Mouse (Mus musculus) heart, embryonic 11.5 days (tissue): Measurements from ENCODE around the gene Gm20431. TPM values are rescaled to one million over a fixed set of nuclear protein-coding genes. Genes with fewer than 3 reads are reported as not detected.

ENCODE experiments used
- ATAC-seq: fragments of 200-750 bp; cut with Nextera tagmentation; replicated peaks from 2 replicates; pipeline ENCODE4 v1.8.0; 2017; ENCODE audit warnings: moderate library complexity; ENCODE audit not compliant: insufficient number of reproducible peaks, low FRiP score, low TSS enrichment
- H3K27ac ChIP-seq: fragments of 300-500 bp; sonication (generic); 2 replicates; pipeline ENCODE4 v1.5.1; 2014; ENCODE audit warnings: mild to moderate bottlenecking, low read depth, low read length
- H3K27me3 ChIP-seq: fragments of 300-500 bp; sonication (generic); 2 replicates; pipeline ENCODE4 v1.6.1; 2014; ENCODE audit warnings: mild to moderate bottlenecking, low read length, mixed read lengths; ENCODE audit not compliant: control insufficient read depth, insufficient read depth
- H3K36me3 ChIP-seq: fragments of 300-500 bp; sonication (generic); 2 replicates; pipeline ENCODE4 v1.6.1; 2014; ENCODE audit warnings: mild to moderate bottlenecking, low read length, moderate library complexity, mixed read lengths; ENCODE audit not compliant: control insufficient read depth, insufficient read depth
- H3K4me1 ChIP-seq: fragments of 300-500 bp; sonication (generic); 2 replicates; pipeline ENCODE4 v1.6.1; 2014; ENCODE audit warnings: low read length; ENCODE audit not compliant: control insufficient read depth, insufficient read depth
- H3K4me2 ChIP-seq: fragments of 300-500 bp; sonication (generic); 2 replicates; pipeline ENCODE4 v1.6.1; 2014; ENCODE audit warnings: mild to moderate bottlenecking, moderate library complexity
- H3K4me3 ChIP-seq: fragments of 300-500 bp; sonication (generic); 2 replicates; pipeline ENCODE4 v1.5.1; 2014; ENCODE audit warnings: low read depth, low read length
- H3K9ac ChIP-seq: fragments of 300-500 bp; sonication (generic); 2 replicates; pipeline ENCODE4 v1.6.1; 2014; ENCODE audit warnings: mild to moderate bottlenecking, low read depth, low read length, moderate library complexity
- H3K9me3 ChIP-seq: fragments of 300-500 bp; sonication (generic); replicated peaks from 2 replicates; pipeline ENCODE4 v1.6.1; 2016; ENCODE audit warnings: low read length; ENCODE audit not compliant: control insufficient read depth
- whole genome bisulfite sequencing: fragments of 180-500 bp; shearing (Covaris S2); extraction: QIAGEN DNeasy Blood & Tissue Kit; methylation state at CpG from one replicate; pipeline ENCODE4 v1.1.7; 2014; ENCODE audit not compliant: insufficient replicate concordance; 5-methylcytosine and 5-hydroxymethylcytosine counted together
- polyA plus RNA-seq: library from polyadenylated mRNA; unstranded; fragments of >200 nt; fragmentation: Nextera tagmentation; extraction: Ambion mirVana; gene quantifications from 2 replicates; pipeline ENCODE4 v1.2.1, GENCODE M21; 2014

Gm20431 gene
- polyA plus RNA-seq, 1 experiment from 2014 or later: 5.2 TPM

DNA sequence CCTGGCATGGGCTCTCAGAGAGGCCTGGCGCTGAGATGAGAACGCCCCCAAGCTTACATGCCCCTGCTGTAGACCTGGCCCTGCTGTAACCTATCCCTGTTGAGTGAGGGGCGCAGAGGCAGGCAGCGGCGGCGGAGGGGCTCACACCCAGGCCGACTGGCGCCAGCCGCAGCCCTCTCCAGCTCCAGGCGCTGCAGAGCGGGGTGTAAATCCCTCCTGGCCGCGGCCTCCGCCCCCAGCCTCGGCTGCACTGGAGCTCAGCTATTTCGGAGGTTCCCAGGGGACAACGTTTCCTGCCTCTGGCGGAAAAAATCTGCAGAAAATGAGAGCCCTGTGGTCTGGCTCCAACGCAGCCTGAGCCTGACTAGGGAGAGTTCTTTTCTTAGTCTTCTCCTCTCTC, 95.6 kb downstream of the Gm20431 start:
- H3K36me3 ChIP-seq: no peaks in the 10 kb centered on the region
- peaks cover 34% of the 10 kb centered on the region for H3K4me1 ChIP-seq
- H3K4me2 ChIP-seq: peak overlapping the region; percentile 50
- H3K9ac ChIP-seq: peak overlapping the region; percentile 34; the same call in 1 of the 2 replicates
- ATAC-seq: no peak
- peak overlapping the region; percentile 78 for H3K27ac ChIP-seq
- 0 out of 2 replicates have a peak, but pooled peaks cover 2% of the 10 kb centered on the region for H3K27me3 ChIP-seq
- 9% methylated on average over 19 of the region's 19 CpGs for WGBS
- no peak overlapping the region for H3K4me3 ChIP-seq
- no peaks in the 10 kb centered on the region for H3K9me3 ChIP-seq

- 0 out of 2 replicates have a peak, but pooled peaks cover 5% of the 10 kb centered on the region for H3K27me3 ChIP-seq
- 52% methylated on average over 3 of the region's 3 CpGs for WGBS
- ATAC-seq: no peak
- H3K9me3 ChIP-seq: no peaks in the 10 kb centered on the region
- H3K4me2 ChIP-seq: peak overlapping the region; percentile 50; the same call in 1 of the 2 replicates
- H3K36me3 ChIP-seq: no peaks in the 10 kb centered on the region
- H3K4me1 ChIP-seq: peaks cover 34% of the 10 kb centered on the region
- peak overlapping the region; percentile 34; the same call in 1 of the 2 replicates for H3K9ac ChIP-seq
- H3K27ac ChIP-seq: peak overlapping the region; percentile 78
- H3K4me3 ChIP-seq: no peak overlapping the region
These were observed 96.0 kb downstream of the Gm20431 start for GRCm38 (mm10) chr2:167565312-167565656.

DNA sequence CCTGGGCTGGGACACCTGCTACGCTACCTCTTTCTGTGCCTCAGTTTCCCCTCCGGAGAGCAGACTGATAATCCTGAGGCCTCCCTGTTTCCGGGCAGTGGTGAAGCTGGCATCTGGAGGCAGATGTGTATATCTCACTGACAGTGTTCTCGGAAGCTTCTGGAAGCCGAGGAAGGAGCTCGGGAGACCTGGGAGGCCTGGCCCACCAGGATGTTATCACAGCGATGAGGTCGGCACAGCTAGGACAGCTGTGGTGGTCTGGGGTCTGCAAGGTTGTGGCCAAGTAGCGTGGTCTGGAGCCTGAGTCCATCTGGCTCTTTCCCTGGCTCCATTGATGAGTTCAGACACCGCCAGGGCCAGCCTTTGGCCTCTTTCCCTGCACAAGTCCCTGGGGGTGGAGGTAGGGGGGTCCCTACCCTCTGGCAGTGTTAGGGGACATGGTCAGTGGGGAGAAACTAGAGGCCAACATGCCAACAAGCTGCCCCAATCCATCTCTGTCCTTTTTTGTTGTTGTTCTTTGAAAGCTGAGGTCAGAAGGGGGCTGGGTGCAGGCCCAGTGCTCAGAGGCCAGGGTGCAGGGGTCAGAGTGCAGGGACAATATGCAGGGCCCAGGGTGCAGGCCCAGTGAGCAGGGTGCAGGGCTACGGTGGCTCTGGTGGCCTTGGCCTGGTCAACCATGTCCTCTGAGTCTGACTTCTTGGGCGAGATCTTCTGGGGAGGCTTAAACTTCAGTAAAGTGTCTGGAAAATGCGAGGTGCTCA, 96.6 kb downstream of the Gm20431 start:
- Histone ChIP-seq H3K4me2 (no peak overlapping the region), H3K36me3 (no peaks in the 10 kb centered on the region), H3K4me3 (no peak overlapping the region), H3K9me3 (no peaks in the 10 kb centered on the region), H3K4me1 (peaks cover 32% of the 10 kb centered on the region), H3K27me3 (0 out of 2 replicates have a peak, but pooled peaks cover 7% of the 10 kb centered on the region), H3K27ac (peak overlapping the region; percentile 54; the same call in 1 of the 2 replicates), H3K9ac (peak overlapping the region; percentile 22; the same call in 1 of the 2 replicates)
- no peak for ATAC-seq
- 67% methylated on average over 13 of the region's 13 CpGs for WGBS

GRCm38 (mm10) chr2:167563703-167564102, 97.6 kb downstream of the Gm20431 start:
- 8% methylated on average over 4 of the region's 12 CpGs for whole genome bisulfite sequencing
- Histone ChIP-seq H3K36me3 (no peaks in the 10 kb centered on the region), H3K4me3 (no peak overlapping the region), H3K9ac (no peak overlapping the region), H3K27me3 (0 out of 2 replicates have a peak, but pooled peaks cover 9% of the 10 kb centered on the region), H3K4me2 (no peak overlapping the region), H3K4me1 (peaks cover 37% of the 10 kb centered on the region), H3K9me3 (no peaks in the 10 kb centered on the region), H3K27ac (0 out of 2 replicates have a peak overlapping the region, but pooled peaks have one; percentile 2)
- ATAC-seq: 0 out of 2 replicates have a peak, but pooled peaks have one; percentile 12

DNA sequence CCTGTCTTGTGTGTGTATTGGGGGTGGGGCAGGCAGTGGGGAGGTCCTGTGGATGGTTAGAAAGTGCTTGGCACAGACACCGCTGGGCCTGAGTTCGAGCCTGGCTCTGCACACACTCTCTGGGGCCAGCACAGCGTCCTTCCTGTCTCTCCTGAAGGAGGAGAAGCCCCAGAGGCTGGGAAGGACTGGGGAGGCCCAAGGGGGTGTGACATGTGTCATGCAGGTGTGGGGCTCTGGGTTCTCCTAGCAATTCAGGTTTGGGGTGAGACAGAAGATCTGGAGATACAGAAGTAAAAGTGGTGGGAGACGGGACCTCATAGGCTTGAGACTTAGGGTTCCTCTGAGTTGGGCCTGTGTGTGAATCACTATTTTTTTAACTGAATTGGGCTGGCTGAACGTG, 98.3 kb downstream of the Gm20431 start:
- Histone ChIP-seq H3K9me3 (no peaks in the 10 kb centered on the region), H3K4me3 (no peak overlapping the region), H3K27me3 (0 out of 2 replicates have a peak, but pooled peaks cover 9% of the 10 kb centered on the region), H3K36me3 (no peaks in the 10 kb centered on the region), H3K4me1 (peaks cover 40% of the 10 kb centered on the region), H3K4me2 (no peak overlapping the region), H3K9ac (no peak overlapping the region), H3K27ac (no peak overlapping the region)
- ATAC-seq: no peak
- WGBS: 66% methylated on average over 5 of the region's 5 CpGs

GRCm38 (mm10) chr2:167562101-167562500, 99.2 kb downstream of the Gm20431 start:
- Histone ChIP-seq H3K9ac (no peak overlapping the region), H3K4me3 (no peak overlapping the region), H3K36me3 (no peaks in the 10 kb centered on the region), H3K9me3 (no peaks in the 10 kb centered on the region), H3K27me3 (0 out of 2 replicates have a peak, but pooled peaks cover 9% of the 10 kb centered on the region), H3K4me1 (peaks cover 40% of the 10 kb centered on the region), H3K27ac (no peak overlapping the region), H3K4me2 (no peak overlapping the region)
- no peak for ATAC-seq
- 30% methylated on average over 8 of the region's 8 CpGs for WGBS

GRCm38 (mm10) chr2:167559413-167559812, 101.9 kb downstream of the Gm20431 start:
- H3K36me3 ChIP-seq: no peaks in the 10 kb centered on the region
- peak overlapping the region; percentile 25 for H3K4me3 ChIP-seq
- H3K4me2 ChIP-seq: peak overlapping the region; percentile 66
- H3K4me1 ChIP-seq: peaks cover 32% of the 10 kb centered on the region
- peak overlapping the region; percentile 66 for H3K9ac ChIP-seq
- 8% methylated on average over 27 of the region's 27 CpGs for WGBS
- 0 out of 2 replicates have a peak, but pooled peaks cover 9% of the 10 kb centered on the region for H3K27me3 ChIP-seq
- ATAC-seq: no peak
- H3K9me3 ChIP-seq: no peaks in the 10 kb centered on the region
- no peak overlapping the region for H3K27ac ChIP-seq
